Mouse (Mus musculus): ENCODE data around the gene Inca1. TPM values are rescaled to one million over a fixed set of nuclear protein-coding genes. Genes with fewer than 3 reads are reported as not detected.
A peak's percentile ranks its signal among the peaks of the same experiment; 100 is the strongest.

Gene Inca1
- total RNA-seq, 2 experiments from 2014 or later = 1.9 to 2.1 TPM

DNA sequence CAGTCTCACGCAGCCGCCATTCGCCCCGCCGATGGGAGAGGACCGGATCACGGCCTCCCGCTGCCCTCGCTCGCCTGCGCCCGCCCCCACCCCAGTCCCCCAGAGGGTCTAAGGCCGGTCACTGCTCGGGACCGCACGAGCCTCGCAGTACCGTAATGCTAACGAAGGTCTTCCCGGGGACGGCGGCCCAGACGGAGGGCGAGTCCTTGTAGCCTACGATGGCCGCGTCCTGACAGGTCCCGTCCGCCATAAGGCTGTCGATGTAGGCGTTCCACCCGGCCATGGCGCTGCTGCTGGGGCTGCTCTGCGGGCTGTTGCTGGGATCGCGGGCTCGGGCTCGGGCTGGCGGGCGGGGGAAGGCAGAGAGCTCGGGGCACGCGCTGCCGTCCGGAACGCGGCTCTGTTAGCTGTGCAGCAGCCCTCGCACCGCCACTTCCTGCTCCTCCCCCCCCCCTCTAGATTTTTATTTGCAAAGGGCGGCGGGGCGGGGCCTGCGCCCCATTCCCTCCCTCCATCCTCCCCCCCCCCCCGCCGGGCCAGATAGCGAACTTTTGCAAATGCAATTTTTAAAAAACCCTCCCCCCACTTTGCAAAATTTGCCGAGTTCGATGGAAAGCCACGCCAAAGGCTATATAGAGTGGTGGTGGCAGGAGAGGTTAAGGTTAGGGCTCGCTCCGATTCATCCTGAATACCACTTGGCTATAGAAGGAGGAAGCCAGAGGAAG is 45.6 kb downstream of the Inca1 start, which contains the start of gene Pfn1:
Gene Pfn1 (minus strand): TSS at position 447 of the 725 bp plus-strand sequence.
- DNase-seq (ENCODE audit: low spot score in 2 of 2) = peak; percentile 62 to 73

DNA sequence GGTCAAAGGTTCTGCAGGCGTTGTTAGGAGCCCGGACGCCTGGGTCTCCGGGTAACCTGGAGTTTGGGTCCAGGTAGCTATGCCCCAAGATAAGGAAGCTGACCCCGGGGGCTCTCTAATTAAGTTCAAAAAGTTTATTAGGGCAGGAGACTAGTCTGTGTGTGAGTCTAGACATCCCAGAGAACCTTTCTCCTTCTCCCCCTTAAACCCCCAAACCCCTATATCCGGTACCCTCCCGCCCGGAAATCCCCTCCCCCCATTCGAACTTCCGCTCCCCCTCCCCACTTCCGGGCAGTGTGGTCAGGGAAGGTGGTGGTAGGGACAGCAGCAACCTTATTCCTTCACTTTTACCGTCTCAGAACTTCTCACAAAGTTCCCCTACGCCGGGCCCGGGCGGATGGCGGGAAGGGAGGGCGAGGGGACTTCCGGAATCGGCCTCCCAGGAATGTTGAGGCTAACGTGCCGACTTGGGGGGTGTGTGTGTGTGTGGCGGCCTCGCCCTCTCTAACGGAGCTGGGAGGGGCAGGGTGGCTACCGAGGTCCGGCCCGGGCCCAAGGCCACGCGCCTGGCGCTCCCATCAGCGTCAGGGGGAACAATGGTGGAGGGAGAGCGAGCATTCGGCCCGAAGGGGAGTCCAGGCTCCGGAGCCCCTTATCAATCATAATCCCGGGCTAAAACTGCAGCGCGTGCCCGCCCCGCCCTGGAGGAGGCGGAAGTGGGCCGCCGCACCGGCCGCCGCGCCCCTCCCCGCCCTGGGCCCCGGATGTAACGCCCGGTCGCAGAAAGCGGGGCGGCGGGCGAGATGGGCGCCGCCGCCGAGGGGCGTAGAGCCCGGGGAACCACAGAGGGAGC is 46.4 kb downstream of the Inca1 start:
- DNase-seq (ENCODE audit: low spot score in 2 of 2) = peak in 1 of 2 experiments; percentile 46

DNA sequence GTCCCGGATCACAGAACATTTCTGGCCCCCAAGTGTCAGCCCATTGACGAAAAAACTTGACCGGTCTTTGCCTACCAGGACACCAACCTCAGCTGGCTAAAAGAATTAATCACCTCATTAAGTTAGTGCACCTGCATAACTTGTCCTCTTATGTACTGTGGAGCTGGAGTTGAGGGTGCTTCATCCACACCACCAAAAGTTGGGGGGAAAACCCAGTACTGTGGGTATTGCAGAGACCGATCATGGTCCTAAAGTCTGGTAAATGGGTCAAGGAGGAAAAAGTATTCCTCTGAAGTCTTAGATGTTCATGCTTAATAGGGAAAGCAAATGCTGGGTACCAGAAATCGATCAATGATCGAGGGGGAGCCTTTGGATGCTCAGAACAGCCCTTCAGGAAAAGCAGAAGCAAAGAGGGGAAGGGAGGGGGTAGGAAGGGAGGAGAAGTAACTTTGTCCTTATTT is 47.0 kb downstream of the Inca1 start:
- no peak for DNase-seq (ENCODE audit: low spot score in 2 of 2)

DNA sequence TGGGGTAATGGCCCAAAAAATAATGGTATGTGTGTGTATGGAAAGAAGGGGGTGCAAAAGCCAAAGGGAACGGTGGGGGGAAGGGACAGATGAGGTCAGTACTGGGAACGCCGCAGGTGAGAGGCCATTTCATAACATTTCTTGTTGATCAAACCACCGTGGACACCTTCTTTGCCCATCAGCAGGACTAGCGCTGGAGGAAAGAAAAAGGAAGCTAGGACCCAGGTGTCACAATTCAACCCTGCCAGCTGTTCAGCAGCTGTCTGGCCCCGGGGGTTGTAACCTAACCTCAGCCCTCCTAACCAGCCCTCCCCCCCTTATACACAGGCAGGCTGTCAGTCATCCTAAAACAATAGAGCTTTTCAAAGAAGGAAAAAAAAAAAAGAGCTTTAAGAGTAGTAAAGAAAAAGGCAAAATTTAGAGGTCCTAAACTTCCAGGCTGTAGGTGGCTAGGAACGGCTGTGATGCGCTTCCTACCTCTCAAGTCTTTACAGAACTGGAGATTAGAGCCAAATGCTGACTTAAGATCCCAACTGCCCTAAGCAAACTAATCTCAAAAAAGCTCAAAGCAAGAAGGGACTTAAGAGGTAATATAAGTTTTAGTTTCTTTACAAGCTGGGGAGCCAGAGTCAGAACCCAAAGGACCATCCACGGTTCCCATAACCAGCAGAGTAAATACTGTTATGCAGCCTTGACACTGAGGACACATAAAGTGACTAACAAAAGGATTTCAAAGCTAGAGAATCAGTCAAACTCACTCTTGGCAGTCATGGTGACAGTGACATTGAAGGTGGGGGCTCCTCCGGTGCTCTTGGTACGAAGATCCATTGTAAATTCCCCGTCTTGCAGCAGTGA is 47.7 kb downstream of the Inca1 start:
- DNase-seq (ENCODE audit: low spot score in 2 of 2) = no peak

DNA sequence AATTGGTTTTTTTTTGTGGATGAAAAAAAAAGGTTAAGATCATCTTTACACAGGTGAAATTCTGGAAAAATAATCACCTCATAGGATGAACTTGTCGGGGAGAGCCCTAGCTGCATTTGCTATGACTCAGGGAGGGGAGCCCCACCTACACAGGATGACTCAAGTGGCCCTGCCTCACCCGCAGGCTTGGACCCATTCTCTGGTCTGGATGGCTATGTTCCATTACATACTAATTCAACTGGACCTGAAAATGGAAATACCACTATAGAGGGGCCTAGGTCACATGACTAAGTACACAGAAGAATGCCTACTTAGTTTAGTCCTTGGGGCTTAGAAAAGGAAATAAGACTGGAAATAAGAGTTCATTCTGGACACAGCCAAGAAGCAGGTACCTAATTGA is 48.6 kb downstream of the Inca1 start:
- DNase-seq (ENCODE audit: low spot score in 2 of 2) = no peak

DNA sequence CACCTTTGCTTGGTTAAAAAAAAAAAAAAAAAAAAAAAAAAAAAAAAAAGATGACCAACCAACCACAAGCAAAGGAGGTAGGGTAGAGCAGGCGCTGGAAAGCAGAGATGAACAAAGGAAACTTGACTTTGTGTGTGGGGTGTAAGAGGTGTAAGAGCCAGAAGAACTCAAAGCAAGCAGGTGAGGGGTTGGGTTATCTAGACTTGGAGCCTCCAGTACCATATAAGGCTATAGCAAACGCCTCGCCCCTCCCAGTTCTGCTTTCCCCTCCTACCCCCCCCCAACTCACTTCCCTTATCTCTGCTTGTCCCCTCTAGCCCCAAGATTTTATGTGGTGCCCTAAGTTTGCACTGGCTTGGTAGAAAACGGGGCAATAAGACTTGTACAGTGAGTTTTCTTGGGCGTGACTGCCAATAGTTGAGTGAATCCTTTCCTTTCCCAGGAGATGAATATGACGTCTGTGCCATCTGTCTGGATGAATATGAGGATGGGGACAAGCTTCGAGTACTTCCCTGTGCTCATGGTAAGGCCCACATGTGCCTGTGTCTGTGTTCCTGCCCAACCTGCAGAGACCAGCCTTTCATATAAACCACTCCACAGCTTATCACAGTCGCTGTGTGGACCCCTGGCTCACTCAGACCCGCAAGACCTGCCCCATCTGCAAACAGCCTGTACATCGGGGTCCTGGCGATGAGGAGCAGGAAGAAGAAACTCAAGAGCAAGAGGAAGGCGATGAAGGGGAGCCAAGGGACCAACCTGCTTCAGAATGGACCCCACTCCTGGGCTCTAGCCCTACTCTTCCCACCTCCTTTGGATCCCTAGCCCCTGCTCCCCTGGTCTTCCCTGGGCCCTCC is 49.4 kb downstream of the Inca1 start:
- no peak for DNase-seq (ENCODE audit: low spot score in 2 of 2)

DNA sequence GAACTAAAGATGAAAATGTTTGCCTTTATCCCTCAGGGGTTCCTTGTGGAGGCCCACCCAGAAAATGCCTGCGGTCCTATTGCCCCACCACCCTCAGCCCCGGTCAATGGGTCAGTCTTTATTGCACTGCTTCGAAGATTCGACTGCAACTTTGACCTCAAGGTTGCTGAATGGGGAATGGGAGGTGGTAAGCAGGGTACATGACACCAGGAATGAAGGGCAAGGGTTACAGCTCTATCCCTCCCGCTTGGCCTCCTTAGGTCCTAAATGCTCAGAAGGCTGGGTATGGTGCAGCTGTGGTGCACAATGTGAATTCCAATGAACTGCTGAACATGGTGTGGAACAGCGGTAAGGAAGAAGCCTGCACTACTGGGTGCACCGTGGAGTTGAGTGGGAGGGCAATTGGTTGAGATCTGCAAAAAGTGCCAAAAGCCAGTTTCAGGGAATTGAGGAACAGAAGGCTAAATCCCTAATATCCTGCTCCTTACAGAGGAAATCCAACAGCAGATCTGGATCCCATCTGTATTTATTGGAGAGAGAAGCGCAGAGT is 50.7 kb downstream of the Inca1 start:
- DNase-seq (ENCODE audit: low spot score in 2 of 2) = no peak

DNA sequence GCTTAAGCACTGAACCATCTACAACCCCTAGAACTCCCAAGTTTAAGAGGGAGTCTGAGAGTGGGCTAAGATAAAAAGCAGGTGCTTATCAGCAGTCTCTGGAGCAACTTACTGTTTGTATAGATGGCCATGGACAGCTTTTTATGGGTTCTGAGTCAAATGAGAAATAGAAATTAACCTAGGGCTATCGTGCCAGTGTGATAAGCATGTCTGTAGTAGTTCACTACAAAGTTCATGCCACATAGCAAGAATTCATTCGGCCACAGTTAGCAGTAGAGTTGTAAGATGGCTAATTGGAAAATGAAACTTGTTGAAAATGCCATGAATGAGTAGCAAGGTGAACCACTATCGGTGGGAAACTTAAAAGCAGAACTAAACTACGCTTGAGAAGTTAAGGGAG is 51.4 kb downstream of the Inca1 start:
- DNase-seq (ENCODE audit: low spot score in 2 of 2) = no peak

DNA sequence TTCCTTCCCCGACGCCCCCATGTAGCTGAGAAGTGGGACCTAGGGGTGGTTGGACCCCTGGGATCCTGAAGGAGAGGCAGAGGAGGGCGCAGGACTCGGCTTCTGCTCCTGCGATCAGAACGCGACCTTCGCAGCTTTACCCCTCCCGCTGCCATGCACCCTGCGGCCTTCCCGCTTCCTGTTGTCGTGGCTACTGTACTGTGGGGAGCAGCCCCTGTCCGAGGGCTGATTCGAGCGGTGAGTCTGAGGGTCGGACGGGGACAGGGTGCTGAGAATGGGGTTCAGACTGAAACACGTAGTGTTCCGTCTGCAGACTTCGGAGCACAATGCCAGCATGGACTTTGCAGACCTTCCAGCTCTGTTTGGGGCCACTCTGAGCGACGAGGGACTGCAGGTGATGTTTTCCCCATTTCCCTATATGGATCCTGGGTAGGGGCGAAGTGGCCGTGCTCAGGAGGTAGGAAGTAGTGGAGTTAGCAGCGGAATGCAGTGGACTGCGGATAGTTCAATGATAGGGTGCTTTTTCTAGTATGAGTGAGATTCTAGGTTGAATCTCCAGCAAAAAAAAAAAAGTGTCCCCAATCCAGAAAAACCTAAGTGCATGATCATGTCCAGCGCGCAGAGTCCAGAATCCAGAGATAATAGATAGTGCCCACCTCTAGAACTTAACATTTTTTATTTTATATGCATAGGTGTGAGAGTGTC is 52.1 kb downstream of the Inca1 start:
- DNase-seq (ENCODE audit: low spot score in 2 of 2) = no peak

DNA sequence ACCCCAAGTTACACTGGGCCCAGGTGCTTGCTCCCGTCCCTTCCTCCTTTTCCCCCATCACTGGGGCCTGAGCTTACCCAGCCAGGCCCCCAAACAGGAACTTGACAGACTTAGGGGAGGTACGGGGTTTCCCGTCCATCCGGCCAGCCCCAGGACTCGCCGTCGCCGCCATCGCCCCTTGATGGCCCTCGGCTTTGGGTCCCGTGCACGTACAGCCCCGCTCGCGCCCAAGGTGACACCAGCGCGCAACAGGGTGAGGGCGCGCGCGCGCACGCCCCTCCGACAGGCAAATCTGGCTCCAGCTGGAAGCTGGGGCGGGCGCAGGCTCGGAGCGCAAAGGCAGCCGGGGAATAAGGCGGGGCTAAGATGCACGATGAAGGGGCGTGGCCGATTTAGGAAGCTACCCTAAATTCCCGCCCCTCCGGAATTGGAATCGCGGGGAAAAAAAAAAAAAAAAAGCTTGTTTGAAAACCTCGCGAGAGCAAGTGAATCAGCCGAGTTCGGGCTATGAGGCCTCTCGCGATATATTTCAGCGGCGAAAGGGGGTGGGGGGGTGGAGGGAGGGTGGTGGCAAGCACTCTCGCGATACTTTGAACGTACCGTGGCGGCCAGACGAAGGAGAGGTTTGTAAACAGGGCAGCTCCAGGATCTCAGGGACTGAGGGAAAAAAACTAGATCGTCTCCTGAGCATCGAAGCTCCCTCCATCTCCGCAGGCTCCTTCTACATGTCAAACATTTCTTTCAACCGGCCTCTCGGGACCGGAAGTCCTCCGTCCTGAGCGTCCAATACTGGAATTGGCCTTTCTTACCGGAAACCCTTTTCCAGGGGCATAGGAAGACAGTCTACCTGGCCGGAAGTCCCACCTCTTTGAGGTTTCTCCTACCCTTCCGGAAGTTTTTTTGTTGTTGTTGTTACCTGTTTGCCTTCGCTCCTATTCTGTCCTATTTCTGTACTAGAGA is 53.0 kb downstream of the Inca1 start, which contains the start of the genes Rnf167 and Slc25a11:
Gene Rnf167 (plus strand): TSS at position 545 of the 960 bp plus-strand sequence.
Gene Slc25a11 (minus strand): TSS at position 789 of the 960 bp plus-strand sequence.
- peak; percentile 94 to 98 for DNase-seq (ENCODE audit: low spot score in 2 of 2)

DNA sequence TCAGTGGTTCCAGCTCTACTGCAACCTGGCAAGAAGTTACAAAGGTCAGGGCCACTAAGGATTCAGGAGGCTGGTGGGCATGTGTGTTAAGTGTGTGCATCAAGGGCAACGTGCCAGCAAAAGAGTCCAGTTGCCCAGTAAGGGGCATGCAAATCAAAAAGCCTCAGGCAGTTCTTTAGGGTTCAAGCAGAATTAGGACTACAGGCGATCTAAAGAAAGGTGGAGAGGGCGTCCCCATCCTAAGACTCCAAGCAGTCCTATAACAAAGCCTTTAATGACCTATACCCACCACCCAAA is 53.7 kb downstream of the Inca1 start:
- no peak for DNase-seq (ENCODE audit: low spot score in 2 of 2)

DNA sequence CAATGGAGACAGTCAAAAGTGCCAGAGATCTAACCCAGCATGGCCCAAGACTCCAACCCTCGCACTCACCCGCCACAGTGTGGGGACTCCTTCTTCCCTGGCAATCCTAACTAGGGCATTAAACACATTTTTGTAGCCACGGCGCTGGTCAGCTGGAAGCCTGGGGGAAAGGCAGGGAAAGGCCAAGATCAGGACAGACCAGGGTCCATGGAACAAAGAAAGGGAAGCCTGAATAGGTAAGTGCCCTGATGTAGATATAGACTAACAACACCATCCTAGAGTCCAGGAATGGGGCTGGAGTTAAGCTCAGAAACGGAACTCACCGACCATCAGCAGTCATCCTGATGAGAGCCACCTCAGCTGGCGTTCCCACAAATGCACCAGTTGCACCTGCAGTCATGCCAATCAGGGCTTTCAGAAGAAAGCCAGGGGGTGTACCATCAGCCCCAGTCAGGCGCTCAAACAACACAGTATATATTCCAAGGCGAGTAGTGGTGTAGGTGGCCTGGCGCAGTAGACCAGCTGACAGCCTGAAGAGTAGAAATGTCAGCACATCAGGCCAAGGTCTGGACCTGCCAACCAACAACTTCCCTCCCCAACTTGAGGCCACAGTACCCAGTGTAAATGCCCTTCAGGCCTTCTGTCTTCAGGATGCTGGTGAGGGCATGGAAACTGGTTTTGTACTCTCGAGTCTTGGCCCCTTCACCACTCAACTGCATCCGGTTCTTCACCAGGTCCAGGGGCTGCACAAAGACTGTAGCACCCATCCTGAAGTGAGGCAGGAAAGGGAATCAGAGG is 54.3 kb downstream of the Inca1 start:
- DNase-seq (ENCODE audit: low spot score in 2 of 2) = no peak

DNA sequence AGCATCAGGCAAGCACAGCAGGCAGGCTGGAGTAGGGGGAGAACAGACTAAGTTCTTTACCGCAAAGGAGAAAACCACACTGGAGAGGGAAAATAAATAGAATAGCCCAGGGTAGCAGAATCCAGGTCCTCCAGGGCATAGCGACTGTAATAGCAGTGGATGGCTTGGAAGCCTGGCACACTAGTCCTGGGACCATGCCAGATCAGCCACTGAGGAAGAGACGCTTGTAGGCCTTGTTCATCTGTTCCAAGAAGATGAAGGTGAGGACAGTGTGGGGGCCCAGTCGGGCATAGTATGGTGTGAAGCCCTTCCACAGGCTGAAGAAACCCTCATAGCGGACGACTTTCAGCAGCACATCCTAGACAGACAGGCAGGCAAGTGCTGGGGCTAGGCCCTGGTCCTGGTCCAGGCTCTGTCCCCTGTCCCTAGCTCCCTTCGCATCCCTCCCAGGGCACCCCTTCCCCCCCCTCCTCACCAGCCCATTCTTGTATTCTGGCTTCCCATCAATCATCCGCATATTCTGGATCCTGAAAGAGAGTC is 55.3 kb downstream of the Inca1 start:
- DNase-seq (ENCODE audit: low spot score in 2 of 2) = no peak

DNA sequence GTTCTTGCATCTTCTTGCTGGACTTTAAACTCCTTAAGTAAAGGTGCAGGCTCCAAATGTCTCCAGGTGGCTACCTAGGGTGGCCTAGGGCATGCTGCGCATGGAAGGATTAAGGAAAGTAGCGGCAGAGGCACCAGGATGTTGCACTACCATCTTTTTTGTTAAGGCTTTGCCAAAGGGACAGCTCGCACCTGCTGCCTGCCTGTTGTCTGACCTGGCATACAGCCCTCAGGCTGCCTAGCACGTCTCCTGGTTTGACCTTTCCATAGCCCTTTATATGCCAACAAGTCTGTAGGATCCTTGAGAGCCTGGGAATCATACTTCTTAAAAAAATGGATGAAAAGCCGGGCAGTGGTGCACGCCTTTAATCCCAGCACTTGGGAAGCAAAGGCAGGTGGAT is 56.9 kb downstream of the Inca1 start:
- DNase-seq (ENCODE audit: low spot score in 2 of 2) = no peak

DNA sequence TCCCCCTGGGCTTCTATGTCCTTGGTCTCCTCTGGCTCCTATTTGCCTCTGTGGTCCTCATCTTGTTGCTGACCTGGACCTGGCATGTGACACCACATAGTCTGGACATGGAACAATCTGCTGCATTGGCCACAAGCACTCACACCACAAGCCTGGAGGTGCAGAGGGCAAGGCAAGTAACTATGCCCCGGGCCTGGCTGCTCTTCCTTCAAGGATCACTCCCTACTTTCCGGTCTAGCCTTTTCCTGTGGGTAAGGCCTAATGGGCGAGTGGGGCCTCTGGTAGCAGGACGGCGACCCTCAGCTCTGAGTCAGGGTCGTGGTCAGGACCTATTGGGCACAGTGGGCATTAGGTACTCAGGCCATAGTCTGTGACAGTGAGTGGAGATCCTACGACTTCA is 58.7 kb downstream of the Inca1 start:
- no peak for DNase-seq (ENCODE audit: low spot score in 2 of 2)

DNA sequence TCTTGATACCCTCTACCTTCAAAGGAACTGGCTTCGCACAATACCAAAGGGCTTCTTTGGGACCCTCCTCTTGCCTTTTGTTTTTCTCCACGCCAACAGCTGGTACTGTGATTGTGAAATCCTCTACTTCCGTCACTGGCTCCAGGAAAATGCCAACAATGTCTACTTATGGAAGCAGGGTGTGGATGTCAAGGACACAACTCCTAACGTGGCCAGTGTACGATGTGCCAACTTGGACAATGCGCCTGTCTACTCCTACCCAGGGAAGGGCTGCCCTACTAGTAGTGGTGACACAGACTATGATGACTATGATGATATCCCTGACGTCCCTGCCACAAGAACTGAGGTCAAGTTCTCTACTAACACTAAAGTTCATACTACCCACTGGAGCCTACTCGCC is 60.0 kb downstream of the Inca1 start:
- no peak for DNase-seq (ENCODE audit: low spot score in 2 of 2)

DNA sequence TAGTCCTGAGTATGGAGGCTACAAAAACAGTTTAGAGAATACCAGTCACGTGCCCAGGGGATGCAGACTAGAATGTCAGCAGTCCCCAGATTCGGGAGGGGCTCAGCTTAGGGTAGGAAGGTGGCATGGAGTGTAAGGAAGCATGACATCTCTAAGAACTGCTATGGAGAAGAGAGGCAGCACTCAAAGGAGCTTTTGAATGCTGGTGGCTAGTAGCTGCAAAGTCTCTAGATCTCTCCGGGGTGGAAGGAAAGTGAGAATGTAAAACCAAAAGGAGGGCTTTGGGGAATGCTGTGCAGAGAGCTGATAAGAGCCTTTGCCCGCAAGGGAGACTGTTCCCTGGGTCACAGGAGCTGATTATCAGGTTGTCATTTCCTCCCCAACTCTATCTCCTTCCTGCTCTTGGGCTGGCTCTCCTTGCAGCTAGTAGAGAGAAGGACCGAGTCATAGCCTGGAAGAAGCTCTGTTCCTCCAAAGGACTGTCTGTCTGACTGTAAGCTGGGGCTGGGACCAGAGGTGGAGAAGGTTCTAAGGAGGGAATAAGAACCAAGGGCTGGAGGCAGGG is 61.2 kb downstream of the Inca1 start, which contains the start of gene Gp1ba:
Gene Gp1ba (plus strand): TSS at position 409 of the 565 bp plus-strand sequence.
- DNase-seq (ENCODE audit: low spot score in 2 of 2) = no peak
